Mouse (Mus musculus) c-Kit-positive CD71-positive TER-119-positive erythroid progenitor cells, embryonic 14.5 days (primary cell): ENCODE data around the gene Nrg3.
"Not testable (repeated sequence)": the region's sequence is repeated elsewhere in the genome, so short reads cannot be mapped to it uniquely, and the experiment has no call there.

Source experiments
- DNase-seq: peaks from one replicate; pipeline ENCODE4 v3.0.0-alpha.2; 2013; ENCODE audit warnings: low spot score

Nrg3 gene

DNA sequence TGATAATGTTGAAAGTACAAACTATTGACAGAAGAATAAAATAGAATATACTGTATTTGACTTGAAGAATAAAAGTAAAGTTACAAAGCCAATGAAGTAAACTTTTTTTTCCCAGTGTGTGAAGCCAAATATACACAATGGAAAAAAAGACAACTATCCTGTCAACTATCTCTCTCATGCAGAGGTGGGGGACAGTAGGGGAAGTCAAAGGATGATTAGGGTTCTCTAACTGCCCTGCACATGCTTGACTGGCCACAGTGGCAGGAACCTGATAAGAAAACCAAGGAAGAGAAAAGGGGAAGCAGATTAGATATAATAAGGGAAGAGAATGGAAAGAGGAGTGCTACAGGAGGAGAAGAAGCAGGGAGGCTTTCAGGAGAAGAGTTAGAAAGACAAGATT is 855.9 kb downstream of the Nrg3 start:
- no peak for DNase-seq

DNA sequence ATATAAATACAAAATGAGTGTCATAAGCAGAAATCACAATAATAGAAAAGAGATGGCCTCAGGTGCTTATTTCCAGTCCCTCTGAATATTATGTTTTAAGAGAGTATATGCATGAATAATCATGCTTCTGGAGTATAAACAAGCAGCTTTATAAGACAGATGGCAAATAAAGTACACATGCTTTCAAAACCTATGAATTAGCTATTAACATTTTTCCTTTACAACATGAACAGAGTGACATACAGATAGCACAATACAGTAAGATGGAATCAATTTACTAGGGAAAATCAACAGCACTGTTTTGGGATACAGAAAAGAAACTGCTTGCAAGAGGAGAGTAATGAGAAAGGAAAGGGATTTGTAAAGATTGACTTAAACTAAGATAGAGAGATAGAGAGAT is 875.2 kb downstream of the Nrg3 start:
- no peak for DNase-seq

DNA sequence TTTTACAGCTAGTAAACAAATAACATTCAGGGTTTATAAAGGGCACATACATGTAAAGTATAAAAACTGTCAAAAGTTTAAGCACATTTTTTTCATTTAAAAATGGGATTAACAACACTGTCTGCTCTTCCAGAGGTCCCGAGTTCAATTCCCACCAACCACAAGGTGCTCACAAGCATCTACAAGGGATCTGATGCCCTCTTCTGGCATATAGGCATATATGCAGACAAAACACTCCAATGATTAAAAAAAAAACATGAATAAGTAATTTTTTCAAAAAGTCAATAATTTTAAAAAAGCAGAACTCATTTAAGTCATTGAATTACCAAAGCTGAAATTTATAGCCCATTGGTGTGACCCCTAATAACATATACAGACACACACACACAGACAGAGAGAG is 878.6 kb downstream of the Nrg3 start:
- DNase-seq = no peak

DNA sequence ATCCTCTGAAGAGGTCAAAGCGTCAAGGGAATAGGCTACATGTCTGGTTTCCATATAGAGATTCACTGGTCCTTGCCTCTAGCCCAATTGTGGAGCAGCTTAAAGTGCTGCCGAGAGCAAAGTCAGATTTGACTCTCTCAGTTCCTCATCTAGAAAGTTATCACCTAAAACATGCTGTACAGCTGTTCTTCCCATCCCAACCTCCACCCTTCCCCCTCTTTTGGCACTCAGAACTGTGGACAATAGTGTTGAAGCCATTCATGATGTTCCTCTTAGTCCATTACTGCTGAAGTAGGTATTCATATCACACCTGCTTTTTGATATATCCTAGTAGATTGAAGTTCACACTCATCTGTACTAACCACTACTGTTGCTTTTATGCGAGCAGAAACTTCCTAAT is 896.1 kb downstream of the Nrg3 start:
- DNase-seq = no peak

DNA sequence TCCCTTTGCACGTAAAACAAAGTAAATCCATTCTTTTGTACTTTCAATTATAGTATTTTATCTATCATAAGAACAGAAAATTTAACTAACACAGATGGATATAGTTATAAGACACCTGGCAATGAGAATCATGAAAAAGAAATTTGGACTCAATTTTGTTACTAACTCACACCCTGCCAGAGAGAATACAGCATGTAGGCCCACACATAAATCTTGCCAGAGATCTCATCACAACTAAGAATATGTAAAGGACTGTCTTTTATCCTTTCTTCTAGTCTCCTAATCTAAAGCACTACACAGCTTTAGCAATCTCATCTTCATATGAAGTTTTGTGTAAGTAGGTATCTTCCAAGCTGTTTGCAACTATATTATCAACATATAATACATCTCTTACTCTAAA is 904.7 kb downstream of the Nrg3 start:
- DNase-seq = no peak

DNA sequence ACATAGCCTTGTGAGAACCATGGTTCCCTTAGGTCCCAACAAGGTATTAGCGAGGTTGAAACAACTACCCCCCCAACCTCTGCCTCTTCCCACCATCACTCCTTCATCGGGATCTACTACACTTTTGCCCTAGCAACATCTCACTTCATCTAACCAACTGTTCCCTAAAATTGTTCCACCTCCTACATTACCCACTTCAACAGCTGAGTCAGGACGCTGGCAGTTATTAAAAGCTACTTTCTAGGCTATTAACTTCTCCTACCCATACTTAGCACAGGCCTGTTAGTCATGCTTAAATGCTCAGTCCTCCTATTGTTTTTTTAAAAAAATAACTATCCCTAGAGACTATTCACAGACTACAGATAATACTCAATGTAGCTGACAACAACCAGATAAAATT is 906.7 kb downstream of the Nrg3 start:
- DNase-seq = no peak

DNA sequence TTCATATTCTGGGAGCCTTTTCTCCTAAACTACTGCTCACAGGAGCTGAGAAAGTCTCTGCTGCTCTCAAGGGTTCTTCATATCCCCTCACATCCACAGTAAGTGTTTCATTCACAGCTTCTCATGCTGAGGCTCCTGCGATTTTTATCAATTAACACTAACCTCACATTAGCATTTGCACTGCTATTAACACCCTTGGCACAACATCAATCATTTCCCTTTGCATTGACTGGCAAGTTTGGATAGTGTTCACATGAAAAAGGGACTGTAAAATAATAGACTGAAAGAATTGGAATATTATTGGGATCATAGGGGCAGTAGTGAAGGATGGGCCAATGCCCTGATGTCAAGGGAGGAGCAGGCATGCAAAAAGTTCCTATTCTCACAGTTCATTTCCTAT is 918.3 kb downstream of the Nrg3 start:
- no peak for DNase-seq

DNA sequence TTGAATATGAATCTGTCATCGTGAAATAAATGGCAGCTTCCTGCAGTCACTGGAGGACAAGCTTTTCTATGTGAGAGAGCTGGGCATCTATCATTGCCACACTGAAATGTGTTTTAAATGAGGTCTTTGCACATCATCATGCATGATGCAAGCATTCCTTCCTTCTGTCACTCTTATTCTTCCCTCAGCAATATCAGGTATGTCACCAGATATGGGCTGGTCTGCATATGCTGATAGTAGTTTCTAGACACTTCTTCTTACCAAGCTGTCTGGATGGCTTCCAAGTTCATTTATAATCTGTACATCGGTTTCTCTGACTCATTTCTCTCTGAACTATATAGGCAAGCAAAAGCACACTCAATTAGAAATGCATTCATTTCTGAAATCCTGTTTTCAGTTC is 925.6 kb downstream of the Nrg3 start:
- DNase-seq = no peak

DNA sequence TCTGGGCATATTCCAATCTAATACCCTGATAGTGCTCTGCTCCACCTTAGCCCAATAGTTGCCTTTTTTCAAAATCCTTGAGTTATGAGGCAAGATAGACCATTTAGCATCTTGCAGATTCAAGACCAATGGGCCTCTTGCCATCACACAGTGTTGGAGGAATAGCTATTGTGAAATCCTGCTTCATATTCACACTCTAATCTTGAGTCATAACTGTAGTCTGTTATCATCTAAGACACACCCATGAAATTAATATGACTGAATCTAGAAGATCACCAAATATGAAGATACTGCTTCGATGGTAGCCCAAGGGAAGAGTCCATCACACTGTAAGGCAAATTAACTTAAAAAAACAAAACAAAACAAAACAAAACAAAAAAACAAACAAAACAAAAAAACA is 937.7 kb downstream of the Nrg3 start:
- no peak for DNase-seq

DNA sequence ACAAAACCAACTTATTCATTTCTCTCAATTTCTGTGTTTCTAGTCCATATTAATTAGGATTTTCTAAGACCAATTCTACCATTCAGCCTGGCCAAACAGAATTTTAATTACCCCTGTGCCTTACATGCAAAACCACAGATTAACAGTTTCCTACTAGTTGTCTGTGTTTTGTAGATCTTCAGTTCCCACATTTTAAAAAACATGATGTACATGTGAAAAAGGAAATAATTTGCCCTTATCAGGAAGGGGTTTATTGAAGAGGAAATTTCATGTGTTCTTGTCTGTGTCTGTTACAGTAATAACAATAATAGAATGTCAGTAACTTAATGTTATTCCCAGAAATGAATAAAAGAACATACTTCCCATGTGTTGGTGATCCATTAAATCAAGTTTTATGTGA is 939.4 kb downstream of the Nrg3 start:
- no peak for DNase-seq

DNA sequence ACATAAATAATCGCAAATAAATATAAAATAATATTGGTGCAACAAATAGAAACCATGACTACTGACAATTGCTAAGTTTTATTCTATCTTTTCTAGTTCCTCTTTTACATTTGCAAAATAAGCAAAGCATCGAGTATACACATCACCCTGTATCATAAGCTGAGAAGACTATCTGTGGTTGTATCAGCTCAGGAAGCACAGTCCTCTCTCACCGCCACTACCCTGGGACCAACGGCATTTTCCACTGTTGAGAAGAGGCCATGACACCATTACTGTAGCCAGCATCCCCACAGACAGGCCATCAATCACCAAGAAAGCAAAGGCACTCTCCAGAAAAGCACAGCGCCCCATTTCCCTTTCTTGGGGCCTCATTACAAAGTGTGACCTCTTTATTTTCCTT is 956.7 kb downstream of the Nrg3 start:
- no peak for DNase-seq

DNA sequence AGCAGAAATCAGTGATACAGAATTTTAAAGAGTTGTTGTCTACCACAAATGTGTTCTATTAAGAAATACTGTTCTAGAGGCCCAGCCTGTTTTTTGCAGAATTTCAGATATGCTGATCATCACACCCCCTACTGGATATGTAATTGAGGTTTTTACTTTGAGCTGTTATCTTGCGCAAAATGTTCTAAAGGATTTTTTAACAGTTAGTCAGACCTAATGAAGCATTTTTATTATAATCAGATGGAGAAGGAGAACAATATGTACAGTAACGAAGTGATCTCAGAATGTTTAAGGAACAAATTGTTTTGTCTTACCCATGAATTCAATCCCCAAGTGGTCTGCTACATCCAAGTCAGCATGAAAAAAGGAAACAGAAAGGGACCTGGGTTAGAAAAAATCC is 963.9 kb downstream of the Nrg3 start:
- DNase-seq = no peak

DNA sequence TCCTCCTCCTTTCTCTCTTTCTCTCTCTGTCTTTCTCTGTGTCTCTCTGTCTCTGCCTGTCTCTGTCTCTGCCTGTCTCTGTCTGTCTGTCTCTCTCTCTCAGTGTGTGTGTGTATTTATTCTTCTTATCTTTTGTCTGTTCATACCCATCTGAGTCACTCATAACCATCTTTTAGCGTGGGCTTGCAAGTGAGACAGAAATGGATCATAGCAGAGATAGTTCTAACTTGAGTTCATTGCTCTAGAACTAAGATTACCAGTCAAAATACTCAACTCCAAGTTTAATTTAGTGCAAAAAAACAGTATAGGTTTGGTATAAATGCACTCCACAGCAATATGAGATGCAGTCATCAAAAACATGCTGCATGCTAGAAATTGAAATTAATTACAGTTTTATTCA is 977.9 kb downstream of the Nrg3 start:
- no peak for DNase-seq

DNA sequence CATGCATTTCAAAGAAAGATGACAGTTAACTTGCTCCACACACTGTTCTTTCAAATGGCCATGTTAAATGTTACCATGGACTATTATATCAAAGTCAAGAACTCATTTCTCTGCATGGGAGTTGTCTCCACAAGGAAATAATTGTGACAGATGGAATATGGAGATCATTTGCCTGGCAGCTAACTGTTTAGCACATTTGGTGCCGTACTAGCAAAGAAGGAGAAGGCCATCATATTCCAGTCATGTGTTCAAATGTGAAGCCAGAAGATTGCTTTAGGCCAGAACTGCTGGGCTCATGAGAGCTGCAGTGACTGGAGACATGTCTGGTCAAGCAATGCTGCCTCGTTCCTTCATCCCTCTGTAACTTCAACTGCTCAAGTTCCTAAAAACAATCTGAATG is 1025.8 kb downstream of the Nrg3 start:
- DNase-seq = no peak

DNA sequence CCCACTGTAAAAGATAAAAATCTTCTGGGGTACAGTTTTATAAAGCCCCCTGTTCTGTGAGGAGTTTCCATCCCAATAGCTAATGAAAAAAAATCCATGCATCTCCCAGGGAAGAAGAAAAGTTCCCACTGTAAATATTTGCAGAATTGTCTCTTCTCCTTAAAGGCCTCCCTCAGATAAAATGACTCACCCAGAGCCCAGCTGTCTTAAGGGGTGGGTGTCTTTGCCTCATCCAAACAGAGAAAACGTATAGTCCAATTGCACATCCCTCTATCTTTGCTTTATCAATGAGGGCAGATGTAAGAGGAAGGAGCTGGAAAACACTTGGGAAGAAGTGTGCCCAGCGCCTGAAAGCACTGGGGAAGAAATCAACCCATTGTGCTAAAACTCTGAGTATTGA is 1028.1 kb downstream of the Nrg3 start:
- DNase-seq = no peak

DNA sequence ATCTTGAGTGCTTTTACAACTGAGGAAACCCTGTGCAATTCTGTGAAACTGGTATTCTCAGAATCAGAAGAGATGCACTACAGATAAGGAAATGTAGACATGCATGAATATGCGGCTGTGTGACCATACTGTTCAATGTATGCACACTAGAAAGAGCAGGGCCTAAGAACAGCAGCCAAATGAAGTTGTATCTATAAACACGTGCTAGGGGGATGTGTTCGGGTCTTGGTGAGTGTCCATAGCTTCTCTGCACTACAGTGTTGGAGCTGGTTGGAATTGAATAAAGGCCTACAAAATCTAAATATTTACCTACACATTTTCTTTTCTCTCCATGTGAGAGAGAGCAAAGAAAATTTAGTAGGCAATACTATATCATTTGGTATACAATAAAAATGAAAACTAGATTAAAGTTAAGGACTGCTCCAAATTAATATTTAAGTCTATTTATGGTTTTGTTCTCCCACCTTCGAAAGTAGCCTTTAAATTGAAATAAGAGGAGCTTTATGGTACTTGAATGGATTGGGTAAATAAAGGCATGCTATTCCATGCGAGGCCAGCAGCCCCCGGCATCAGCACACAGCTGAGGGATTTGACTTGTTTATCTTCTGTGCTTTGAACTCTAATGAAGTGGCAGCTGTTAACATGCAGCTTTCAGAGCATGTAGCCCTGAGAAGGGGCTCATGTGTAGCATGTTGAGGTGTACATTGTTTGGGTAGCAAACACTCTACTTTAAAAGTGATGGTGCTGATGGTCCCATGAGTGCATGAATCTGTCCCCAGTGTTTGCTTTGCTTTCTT is 1038.9 kb downstream of the Nrg3 start:
- no peak for DNase-seq

DNA sequence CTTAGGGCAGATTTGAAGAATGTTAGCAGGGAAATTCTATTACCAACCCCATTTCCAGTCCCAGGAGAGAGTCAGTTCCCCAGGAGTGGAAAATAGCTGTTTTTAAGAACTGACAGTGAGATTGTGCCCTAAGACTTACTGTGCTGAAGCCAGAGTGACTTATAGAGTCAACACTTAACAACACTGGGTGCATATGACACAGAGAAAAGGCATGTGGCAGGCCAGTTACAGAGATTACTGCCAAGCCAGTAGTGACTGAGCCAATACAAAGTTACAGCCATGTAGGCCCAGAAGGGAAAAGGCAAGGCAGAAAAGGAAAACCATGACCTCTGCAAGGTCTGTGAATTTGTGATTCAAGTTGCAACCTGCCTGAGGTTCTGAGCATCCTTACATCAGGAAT is 1098.2 kb downstream of the Nrg3 start:
- no peak for DNase-seq

DNA sequence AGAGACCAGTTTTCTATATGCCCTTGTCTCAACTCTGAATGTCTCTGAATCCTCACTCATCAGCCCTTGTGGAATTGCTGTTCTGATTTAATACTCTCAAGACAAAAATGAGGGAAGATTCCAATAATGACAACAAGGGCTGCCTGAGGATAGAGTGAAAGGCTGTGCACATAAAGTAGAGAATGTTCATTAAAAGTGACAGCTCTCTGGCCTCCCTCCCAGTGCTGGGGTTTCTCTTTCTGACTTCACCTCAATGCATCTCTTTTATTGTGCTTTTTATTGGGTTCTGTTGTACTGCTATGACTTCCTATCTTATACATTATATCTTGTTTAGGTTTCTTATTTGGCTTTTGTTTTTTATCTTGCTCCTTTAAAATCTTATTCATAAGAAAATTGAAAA is 1131.9 kb downstream of the Nrg3 start:
- DNase-seq = no peak

DNA sequence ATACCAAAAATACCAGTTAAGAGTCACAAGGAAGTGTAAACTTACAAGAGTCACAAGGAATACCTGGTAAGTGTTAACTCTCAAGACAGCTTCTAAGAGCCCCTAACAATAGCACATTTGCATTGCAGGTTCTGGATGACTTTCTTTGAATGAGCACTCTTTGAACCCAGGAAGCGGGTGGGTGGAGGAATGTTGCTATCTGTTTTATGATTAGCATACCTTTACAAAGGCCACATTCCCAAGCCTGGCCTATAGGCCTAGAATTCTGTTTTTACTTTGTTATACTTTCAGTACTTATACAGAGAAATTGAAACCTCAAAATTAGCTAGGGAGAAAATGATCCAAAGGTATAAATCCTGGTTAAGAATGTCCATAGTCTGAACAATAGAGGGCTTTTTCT is 1150.0 kb downstream of the Nrg3 start:
- DNase-seq = not testable (repeated sequence)

DNA sequence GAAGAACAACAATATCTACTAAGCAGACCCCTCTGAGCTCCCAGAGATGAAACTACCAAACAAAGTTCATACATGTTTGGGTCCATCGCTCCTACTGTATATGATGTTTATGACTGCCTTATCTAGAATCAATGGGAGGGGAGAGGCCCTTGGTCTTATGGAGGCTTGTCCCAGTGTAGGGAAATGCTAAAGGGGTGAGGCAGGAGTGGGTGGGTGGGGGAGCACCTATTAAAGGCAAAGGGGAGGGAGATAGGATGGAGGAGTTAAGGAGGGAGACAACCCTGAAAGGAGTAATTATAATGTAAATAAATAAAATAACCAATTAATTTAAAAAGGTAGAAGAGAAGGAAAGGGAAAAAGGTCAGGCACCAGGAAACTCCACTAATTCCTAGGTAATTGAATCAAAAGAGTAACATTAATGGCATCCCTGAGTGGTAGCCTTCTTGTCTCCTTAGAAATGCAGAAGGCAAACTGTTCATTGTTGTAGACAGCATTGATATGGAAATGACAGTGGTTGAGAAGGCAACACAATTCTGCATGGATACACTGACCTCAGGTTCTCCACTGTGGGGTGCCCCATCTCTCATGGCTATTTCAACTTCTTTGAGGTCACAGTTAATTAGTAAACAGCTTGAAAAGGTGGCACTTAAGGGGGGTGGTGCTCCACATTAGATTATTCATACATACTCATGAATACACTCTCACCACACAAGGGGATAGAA is 1152.1 kb downstream of the Nrg3 start:
- no peak for DNase-seq
